Mouse (Mus musculus): Measurements from ENCODE around the gene Efs.

Gene Efs

GRCm38 (mm10) chr14:54924641-54925348, 1.1 kb downstream of the Efs start:
- DNase-seq (ENCODE audit: low read depth, low spot score), result no peak

DNA sequence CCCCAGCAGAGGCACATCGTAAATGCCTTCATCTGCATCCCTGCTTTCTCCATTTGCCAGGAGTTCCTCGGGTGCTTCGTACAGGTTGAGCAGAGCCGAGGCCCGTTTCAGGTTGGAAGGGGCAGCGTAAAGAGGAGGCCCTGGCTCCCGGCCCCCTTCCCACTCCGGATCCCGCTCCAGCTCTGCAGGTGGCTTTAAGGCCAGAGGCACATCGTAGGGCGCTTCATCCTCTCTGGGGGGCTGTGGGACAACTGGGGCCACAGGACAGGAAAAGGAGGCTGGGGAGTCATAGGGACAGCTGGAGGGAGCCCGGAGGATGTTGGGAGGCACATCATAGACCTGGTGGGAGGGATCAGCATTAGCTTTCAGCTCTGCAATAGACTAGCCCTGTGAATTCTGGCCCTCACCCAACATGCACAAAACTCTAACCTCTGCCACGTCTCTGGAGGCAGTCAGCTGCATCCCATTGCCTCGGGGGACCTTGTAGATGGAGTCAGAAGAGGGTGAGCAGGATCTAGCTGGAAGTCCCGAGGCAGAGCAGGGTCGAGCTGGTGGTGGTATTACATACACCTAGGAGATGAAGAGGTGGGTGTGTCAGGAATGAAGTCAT, 5.7 kb downstream of the Efs start:
- DNase-seq (ENCODE audit: low read depth, low spot score), result no peak

DNA sequence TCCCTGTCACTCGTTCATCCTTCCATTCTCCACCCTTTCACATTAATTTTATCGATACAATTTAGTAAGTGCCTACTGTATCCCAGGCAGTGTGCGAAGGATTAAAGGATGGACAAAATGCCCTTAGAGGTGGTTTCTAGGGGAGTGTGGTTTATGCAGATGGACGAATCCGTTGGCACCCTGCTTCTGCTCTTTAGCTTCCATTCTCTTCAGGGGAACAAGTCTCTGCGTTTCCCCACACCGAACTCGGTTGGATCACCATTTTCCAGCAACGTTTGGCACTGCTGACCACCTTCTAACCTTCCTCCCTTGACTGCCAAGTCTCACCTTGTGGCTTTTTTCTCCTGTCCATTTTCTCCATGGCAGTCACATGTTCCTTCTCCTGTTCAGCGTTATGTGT, 12.6 kb downstream of the Efs start:
- DNase-seq (ENCODE audit: low read depth, low spot score), result no peak

GRCm38 (mm10) chr14:54912886-54913285, 13.0 kb downstream of the Efs start, which contains the start of gene Slc22a17:
Gene Slc22a17 (minus strand): TSS chr14:54913132.
- no peak for DNase-seq (ENCODE audit: low read depth, low spot score)

DNA sequence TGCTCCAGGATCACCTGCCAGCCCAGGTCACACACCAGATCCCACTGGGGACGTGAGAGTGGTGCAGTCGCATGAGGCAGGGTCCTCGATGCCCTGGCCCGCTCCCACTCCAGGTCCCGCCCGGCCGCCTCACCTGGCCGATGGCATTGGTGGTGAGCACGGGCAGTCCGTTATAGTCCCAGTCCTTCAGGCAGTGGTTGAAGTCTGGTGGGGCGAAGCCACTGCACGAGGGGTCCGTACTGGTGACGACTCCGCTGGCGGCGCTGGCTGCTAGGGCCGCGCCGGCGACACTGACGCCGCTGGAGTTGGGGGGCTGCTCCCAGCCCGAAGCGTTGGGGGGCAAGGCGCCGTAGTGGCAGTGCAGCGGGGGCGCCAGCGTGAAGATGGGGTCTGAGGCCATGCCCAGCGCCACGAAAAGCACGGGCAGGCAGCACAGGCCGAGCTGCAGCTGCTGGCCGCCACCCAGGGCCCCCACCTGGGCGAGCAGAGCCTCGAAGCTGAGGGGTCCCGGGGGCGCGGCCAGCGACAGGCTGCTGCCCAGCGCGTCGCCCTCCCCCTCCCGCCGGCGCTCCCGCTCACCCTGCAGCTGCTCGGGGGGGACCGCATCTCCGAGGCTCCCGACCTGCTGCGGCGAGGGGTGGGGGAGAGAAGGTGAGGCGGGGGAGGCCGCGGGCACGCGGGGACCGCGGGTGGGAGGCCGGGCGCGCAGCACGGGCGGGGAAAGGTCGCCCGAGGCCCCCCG, 13.6 kb downstream of the Efs start:
- no peak for DNase-seq (ENCODE audit: low read depth, low spot score)

- no peak for DNase-seq (ENCODE audit: low read depth, low spot score)
These were observed 17.2 kb downstream of the Efs start for GRCm38 (mm10) chr14:54908682-54909081.

- DNase-seq (ENCODE audit: low read depth, low spot score), result no peak
These were observed 22.3 kb downstream of the Efs start for GRCm38 (mm10) chr14:54903641-54904040.

- peak; percentile 53 for DNase-seq (ENCODE audit: low read depth, low spot score)
These were observed 25.5 kb downstream of the Efs start for GRCm38 (mm10) chr14:54900383-54900782.

GRCm38 (mm10) chr14:54897445-54897844, 28.5 kb downstream of the Efs start:
- DNase-seq (ENCODE audit: low read depth, low spot score), result no peak

DNA sequence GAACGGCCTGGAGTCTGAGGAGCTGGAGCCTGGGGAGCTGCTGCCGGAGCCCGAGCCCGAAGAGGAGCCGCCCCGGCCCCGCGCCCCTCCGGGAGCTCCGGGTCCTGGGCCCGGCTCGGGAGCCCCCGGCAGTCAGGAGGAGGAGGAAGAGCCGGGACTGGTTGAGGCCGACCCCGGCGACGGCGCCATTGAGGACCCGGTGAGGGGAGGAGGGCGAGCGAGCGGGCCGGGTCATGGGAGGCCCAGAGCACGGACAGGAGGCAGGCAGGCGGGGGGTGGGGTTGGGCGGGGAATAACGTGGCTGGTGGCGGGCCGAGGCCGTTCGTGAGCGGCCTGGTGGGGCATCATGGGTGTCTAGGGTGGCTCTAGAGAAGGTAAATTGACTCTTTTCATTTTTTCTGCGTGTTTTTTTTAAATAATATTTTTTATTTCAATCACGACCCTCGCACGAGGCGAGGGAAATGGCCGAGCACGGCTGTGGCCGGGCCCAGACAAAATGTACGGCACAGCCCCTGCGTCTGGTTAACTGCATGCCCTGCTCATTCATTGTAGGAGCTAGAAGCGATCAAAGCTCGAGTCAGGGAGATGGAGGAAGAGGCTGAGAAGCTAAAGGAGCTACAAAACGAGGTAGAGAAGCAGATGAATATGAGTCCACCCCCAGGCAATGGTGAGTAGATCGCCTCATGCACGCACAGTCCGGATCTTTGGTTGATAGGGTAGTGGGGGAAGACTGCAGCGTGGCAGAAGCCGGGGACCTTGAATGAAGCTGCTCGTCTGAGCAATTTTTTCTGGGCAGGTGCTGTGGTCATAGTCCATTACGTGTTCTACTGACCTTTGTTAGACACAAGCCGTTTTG, 31.4 kb downstream of the Efs start:
- no peak for DNase-seq (ENCODE audit: low read depth, low spot score)

DNA sequence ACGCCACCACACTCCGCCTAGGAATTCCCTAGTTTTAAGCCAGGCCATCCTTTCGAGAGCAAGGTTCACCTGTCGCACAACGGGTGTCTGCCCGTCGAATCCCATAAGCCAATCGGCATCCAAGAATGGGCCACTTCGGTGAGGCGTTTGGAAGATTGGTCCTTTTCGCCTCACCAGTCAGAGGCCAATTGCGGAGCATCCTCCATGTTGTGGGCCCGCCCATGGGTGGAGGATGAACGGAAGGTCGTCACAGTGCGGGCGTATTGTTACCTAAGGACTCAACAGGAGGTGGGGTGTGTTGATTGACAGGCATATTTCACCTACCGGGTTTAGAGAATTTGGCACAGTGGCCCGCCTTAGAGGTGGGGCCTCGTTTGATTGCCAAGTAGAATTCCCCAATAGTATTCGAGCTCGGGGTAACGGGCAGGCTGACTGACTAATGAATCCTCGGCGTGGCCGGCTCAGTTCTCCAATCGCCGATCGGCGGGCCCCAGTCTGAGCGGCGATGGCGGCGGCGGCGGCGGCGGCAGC, 32.2 kb downstream of the Efs start:
- DNase-seq (ENCODE audit: low read depth, low spot score), result peak; percentile 98

GRCm38 (mm10) chr14:54892200-54892599, 33.7 kb downstream of the Efs start, which contains the start of gene Pabpn1:
Gene Pabpn1 (plus strand): TSS chr14:54892500.
- DNase-seq (ENCODE audit: low read depth, low spot score), result no peak

- DNase-seq (ENCODE audit: low read depth, low spot score), result no peak
These were observed 40.6 kb downstream of the Efs start for GRCm38 (mm10) chr14:54885309-54885708.

DNA sequence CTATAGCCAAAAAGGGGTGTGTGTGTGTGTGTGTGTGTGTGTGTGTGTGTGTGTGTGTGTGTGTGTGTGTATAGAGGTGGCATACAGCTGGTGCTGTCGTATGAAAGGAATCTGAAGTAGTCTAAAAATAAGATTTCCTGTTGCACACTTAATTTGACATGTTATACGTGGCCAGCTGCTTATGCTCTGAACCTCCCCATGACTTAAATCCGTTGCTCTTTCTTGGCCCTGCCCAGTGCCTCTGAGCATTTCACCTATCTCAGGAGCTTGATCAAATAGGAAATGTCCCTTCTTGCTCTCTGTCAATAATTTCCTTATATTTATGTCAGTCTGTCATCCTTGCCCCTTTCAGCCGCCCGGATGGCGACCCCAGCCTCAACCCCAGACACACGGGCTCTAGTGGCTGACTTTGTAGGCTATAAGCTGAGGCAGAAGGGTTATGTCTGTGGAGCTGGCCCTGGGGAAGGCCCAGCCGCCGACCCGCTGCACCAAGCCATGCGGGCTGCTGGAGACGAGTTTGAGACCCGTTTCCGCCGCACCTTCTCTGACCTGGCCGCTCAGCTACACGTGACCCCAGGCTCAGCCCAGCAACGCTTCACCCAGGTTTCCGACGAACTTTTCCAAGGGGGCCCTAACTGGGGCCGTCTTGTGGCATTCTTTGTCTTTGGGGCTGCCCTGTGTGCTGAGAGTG, 41.8 kb downstream of the Efs start:
- no peak for DNase-seq (ENCODE audit: low read depth, low spot score)

GRCm38 (mm10) chr14:54883154-54884021, 42.5 kb downstream of the Efs start, which contains the start of the genes Bcl2l2 and Gm20521:
Gene Bcl2l2 (plus strand): TSS chr14:54883377.
Gene Gm20521 (plus strand): TSS chr14:54883441.
- peak; percentile 71 for DNase-seq (ENCODE audit: low read depth, low spot score)

DNA sequence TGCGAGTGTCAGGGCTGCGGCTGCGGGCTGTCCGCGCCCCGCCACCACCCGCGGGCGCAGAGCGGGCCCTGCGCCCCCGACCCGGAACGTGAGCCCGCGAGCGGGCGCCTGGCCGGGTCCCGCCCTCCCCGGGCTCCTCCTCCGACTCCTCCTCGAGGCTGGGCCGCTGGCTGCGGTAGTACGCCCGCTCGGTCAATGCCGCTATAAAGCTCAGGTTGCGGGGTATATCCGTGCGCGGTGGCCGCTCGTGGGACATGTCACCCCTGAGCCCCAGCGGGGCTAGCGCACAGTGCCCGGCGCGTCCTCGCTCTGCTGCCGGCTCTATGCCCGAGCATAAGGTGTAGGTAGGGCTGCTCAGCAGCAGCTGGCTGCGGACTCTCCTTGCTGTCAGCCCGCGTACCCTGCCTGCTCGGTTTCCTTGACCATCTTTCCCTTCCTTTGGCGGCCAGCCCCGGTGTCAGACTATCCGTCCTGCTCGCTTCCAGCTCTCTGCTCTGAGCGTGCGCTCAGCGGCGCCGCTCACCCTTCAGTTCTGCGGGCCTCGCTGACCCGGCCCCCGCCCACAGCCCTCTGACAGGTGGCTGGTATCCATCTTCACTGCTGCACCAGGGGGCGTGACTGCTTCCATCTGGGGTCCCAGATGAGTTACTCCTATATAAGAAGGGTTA, 48.7 kb downstream of the Efs start, which contains the start of gene Ppp1r3e:
TSS of gene Ppp1r3e (minus strand) at position 503 of the 668 bp plus-strand sequence.
- DNase-seq (ENCODE audit: low read depth, low spot score), result no peak

GRCm38 (mm10) chr14:54876539-54877047, 49.3 kb downstream of the Efs start:
- DNase-seq (ENCODE audit: low read depth, low spot score), result peak; percentile 82

DNA sequence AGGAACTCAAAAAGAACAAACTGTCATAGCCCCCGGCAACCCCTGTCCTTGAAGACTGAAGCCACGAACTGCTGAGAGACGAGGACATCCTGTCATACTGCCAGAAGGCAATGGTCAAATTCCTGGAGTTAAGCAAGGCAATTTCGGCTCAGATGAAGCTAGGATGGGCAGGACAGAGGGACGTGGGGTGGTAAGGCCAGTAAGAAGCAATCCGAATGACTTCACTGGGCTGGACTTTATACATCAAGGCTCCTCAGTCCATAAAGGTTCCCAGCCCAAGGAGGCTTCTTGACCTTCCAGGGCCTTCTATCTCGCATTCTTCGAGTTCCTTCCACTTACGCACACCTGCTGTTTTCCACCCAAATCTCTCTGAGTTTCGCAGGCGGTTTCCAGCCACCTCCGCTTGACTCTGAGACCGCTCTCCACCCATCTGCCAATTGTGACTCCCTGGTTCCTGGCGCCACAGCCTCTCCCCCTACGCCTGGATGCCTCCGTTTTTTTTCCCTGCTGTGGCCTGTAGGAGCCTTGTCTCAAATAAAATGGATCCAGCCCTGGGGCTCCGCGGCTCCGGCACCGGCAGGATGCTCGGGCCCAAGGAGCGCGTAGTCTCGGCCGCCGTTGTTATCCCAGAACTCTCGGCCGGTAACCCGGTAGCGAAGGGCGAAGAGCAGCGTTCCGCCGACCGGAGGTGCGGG, 49.9 kb downstream of the Efs start:
- DNase-seq (ENCODE audit: low read depth, low spot score), result no peak
